In genomic region chr9:13535803-13536202, GRCm38 (mm10) we compare ENCODE assay signal across 14 mouse cellular contexts.
DNase-seq lines count a peak whose midpoint lies in the region; ATAC-seq and TF ChIP-seq lines count a peak whose summit lies in the region.
"Had no signal": no experiment of that assay in that cellular context is flagged by ENCODE, and none has a peak within 500 bp of the region (broad histone marks: within the 10 kb centered on the region; RNA-seq: fewer than 3 reads in every experiment).

No protein-coding gene starts in this region.

- H3K4me3 ChIP-seq in kidney, embryonic 15.5 days (replicated peaks): no peak overlapping the region
- no peak overlapping the region for H3K4me3 ChIP-seq in embryonic fibroblast, embryonic 13.5 days (ENCODE audit: insufficient read depth, low read length)
- H3K4me3 ChIP-seq in midbrain, embryonic 15.5 days: no peak overlapping the region
- H3K4me3 ChIP-seq: intestine, embryonic 15.5 days; neural tube, embryonic 12.5 days had no signal

- H3K36me3 ChIP-seq in kidney, embryonic 15.5 days: 0 out of 2 replicates have a peak, but pooled peaks cover 10% of the 10 kb centered on the region
- no peaks in the 10 kb centered on the region for H3K36me3 ChIP-seq in midbrain, embryonic 15.5 days (replicated peaks)
- H3K36me3 ChIP-seq: intestine, embryonic 15.5 days; neural tube, embryonic 12.5 days had no signal

- no peaks in the 10 kb centered on the region for H3K27me3 ChIP-seq in kidney, embryonic 15.5 days
- H3K27me3 ChIP-seq in midbrain, embryonic 15.5 days (replicated peaks): no peaks in the 10 kb centered on the region
- H3K27me3 ChIP-seq: intestine, embryonic 15.5 days; neural tube, embryonic 12.5 days had no signal

- H3K4me1 ChIP-seq in kidney, embryonic 15.5 days: peaks cover 69% of the 10 kb centered on the region
- H3K4me1 ChIP-seq in embryonic fibroblast, embryonic 13.5 days (ENCODE audit: control insufficient read depth, insufficient read depth, low read length): peaks cover 7% of the 10 kb centered on the region
- H3K4me1 ChIP-seq in midbrain, embryonic 15.5 days: peaks cover 19% of the 10 kb centered on the region

- WGBS in kidney, embryonic 15.5 days: 63% methylated on average over 5 of the region's 5 CpGs
- 15% methylated on average over 5 of the region's 5 CpGs for WGBS in midbrain, embryonic 15.5 days

- intact Hi-C loops in heart, postnatal 36 days (cut with DNase I): no loop called here

- no peak for ATAC-seq in kidney, embryonic 15.5 days (replicated peaks; ENCODE audit: low FRiP score)
- peak; percentile 61 for ATAC-seq in midbrain, embryonic 15.5 days (replicated peaks)
- ATAC-seq: forebrain, embryonic 16.5 days; intestine, embryonic 15.5 days had no signal

- no peak for TF ChIP-seq CTCF in embryonic fibroblast, embryonic 13.5 days (IDR thresholded peaks at IDR 0.05; ENCODE audit: borderline replicate concordance, insufficient read depth, low read length)

- DNase-seq in heart, adult 11 months: peak; percentile 64
- DNase-seq in heart, postnatal 36 days: no peak
- no peak for DNase-seq in kidney, postnatal 4 days
- no peak for DNase-seq in adrenal gland, postnatal 36 days
- DNase-seq in ovary, postnatal 10 days (ENCODE audit: low spot score): no peak
- DNase-seq: cerebellum, adult 18-20 months; gastrocnemius, postnatal 25 days; right cerebral cortex, adult 18-20 months had no signal

- no peak for TF ChIP-seq POLR2A in embryonic fibroblast, embryonic 13.5 days (IDR thresholded peaks at IDR 0.05; ENCODE audit: low read depth, low read length)

- H3K27ac ChIP-seq in kidney, embryonic 15.5 days: peak overlapping the region; percentile 81; the same call in 1 of the 2 replicates
- peak overlapping the region; percentile 89 for H3K27ac ChIP-seq in embryonic fibroblast, embryonic 13.5 days (ENCODE audit: insufficient read depth, low read length)
- 0 out of 2 replicates have a peak overlapping the region, but pooled peaks have one; percentile 8 for H3K27ac ChIP-seq in midbrain, embryonic 15.5 days
- H3K27ac ChIP-seq: intestine, embryonic 15.5 days; neural tube, embryonic 12.5 days had no signal

- no peak overlapping the region for H3K9ac ChIP-seq in kidney, embryonic 15.5 days
- H3K9ac ChIP-seq in midbrain, embryonic 15.5 days: no peak overlapping the region
- H3K9ac ChIP-seq: intestine, embryonic 15.5 days; neural tube, embryonic 12.5 days had no signal

- H3K9me3 ChIP-seq in kidney, embryonic 15.5 days (replicated peaks): peaks cover 4% of the 10 kb centered on the region; the same call in 1 of the 2 replicates
- H3K9me3 ChIP-seq in midbrain, embryonic 15.5 days: no peaks in the 10 kb centered on the region
- H3K9me3 ChIP-seq: intestine, embryonic 15.5 days had no signal

- no peak overlapping the region for H3K4me2 ChIP-seq in kidney, embryonic 15.5 days
- peak overlapping the region; percentile 13; the same call in 1 of the 2 replicates for H3K4me2 ChIP-seq in midbrain, embryonic 15.5 days
- H3K4me2 ChIP-seq: intestine, embryonic 15.5 days; neural tube, embryonic 12.5 days had no signal

Comparison
In these comparisons a context has a peak if more than half of its experiments do, and no peak if none do; other contexts are left out.
1. H3K27ac ChIP-seq: peak in every context shown above with its lines; median percentile 89 in embryonic fibroblast, embryonic 13.5 days; 81 in kidney, embryonic 15.5 days; 8 in midbrain, embryonic 15.5 days.